Mouse (Mus musculus): ENCODE data around the gene Mpp5. TPM values are rescaled to one million over a fixed set of nuclear protein-coding genes. Genes with fewer than 3 reads are reported as not detected.

Gene Mpp5
- total and polyA plus RNA-seq, 2 experiments from 2014 or later: 10.2 to 13.2 TPM

GRCm38 (mm10) chr12:78746226-78746625 lies 2.5 kb upstream of the Mpp5 start:
- H3K27me3 ChIP-seq (ENCODE audit: control insufficient read depth, insufficient read depth, low read length): no peaks in the 10 kb centered on the region
- no peak for TF ChIP-seq EP300 (IDR thresholded peaks at IDR 0.05; ENCODE audit: low read depth)
- no peak for TF ChIP-seq CTCF (IDR thresholded peaks at IDR 0.05; ENCODE audit: low read depth)
- no peak for ATAC-seq (ENCODE audit: insufficient read depth, low read depth)
- no peak overlapping the region for H3K4me3 ChIP-seq (ENCODE audit: low read depth, low read length)
- DNase-seq (ENCODE audit: low spot score): no peak
- peaks cover 6% of the 10 kb centered on the region for H3K4me1 ChIP-seq (ENCODE audit: control insufficient read depth, insufficient read depth)
- H3K4me2 ChIP-seq (ENCODE audit: low read depth, low read length): no peak overlapping the region
- no peak overlapping the region for H3K9ac ChIP-seq (replicated peaks; ENCODE audit: low read depth, low read length)
- H3K27ac ChIP-seq (ENCODE audit: low read depth): no peak overlapping the region
- 70% methylated on average over 6 of the region's 6 CpGs for WGBS
- no peaks in the 10 kb centered on the region for H3K36me3 ChIP-seq (replicated peaks; ENCODE audit: control insufficient read depth, insufficient read depth, low read length)
- no peaks in the 10 kb centered on the region for H3K9me3 ChIP-seq (replicated peaks; ENCODE audit: control insufficient read depth, low read length)

GRCm38 (mm10) chr12:78747406-78747805 lies 1.3 kb upstream of the Mpp5 start:
- ATAC-seq (ENCODE audit: insufficient read depth, low read depth) (no peak), DNase-seq (ENCODE audit: low spot score) (no peak)
- 38% methylated on average over 1 of the region's 1 CpGs for WGBS
- no peak overlapping the region for H3K9ac ChIP-seq (replicated peaks; ENCODE audit: low read depth, low read length)
- no peaks in the 10 kb centered on the region for H3K36me3 ChIP-seq (replicated peaks; ENCODE audit: control insufficient read depth, insufficient read depth, low read length)
- H3K9me3 ChIP-seq (replicated peaks; ENCODE audit: control insufficient read depth, low read length): no peaks in the 10 kb centered on the region
- peaks cover 6% of the 10 kb centered on the region for H3K4me1 ChIP-seq (ENCODE audit: control insufficient read depth, insufficient read depth)
- no peak overlapping the region for H3K27ac ChIP-seq (ENCODE audit: low read depth)
- no peak overlapping the region; the same call in 1 of the 2 replicates for H3K4me2 ChIP-seq (ENCODE audit: low read depth, low read length)
- TF ChIP-seq EP300 (IDR thresholded peaks at IDR 0.05; ENCODE audit: low read depth): no peak
- H3K27me3 ChIP-seq (ENCODE audit: control insufficient read depth, insufficient read depth, low read length): no peaks in the 10 kb centered on the region
- no peak overlapping the region for H3K4me3 ChIP-seq (ENCODE audit: low read depth, low read length)

- H3K9me3 ChIP-seq (replicated peaks; ENCODE audit: control insufficient read depth, low read length): no peaks in the 10 kb centered on the region
- peak overlapping the region; percentile 33 for H3K9ac ChIP-seq (replicated peaks; ENCODE audit: low read depth, low read length)
- peaks cover 6% of the 10 kb centered on the region for H3K4me1 ChIP-seq (ENCODE audit: control insufficient read depth, insufficient read depth)
- ATAC-seq (ENCODE audit: insufficient read depth, low read depth) (no peak), DNase-seq (ENCODE audit: low spot score) (no peak)
- under 1% methylated on average over 10 of the region's 10 CpGs for WGBS
- peak overlapping the region; percentile 94 for H3K4me3 ChIP-seq (ENCODE audit: low read depth, low read length)
- no peak overlapping the region for H3K27ac ChIP-seq (ENCODE audit: low read depth)
- H3K4me2 ChIP-seq (ENCODE audit: low read depth, low read length): peak overlapping the region; percentile 72
- no peaks in the 10 kb centered on the region for H3K36me3 ChIP-seq (replicated peaks; ENCODE audit: control insufficient read depth, insufficient read depth, low read length)
- no peaks in the 10 kb centered on the region for H3K27me3 ChIP-seq (ENCODE audit: control insufficient read depth, insufficient read depth, low read length)
- TF ChIP-seq CTCF (IDR thresholded peaks at IDR 0.05; ENCODE audit: low read depth) (no peak), EP300 (IDR thresholded peaks at IDR 0.05; ENCODE audit: low read depth) (no peak)
Measured at GRCm38 (mm10) chr12:78748113-78748512, 594 bp upstream of the Mpp5 start.

GRCm38 (mm10) chr12:78749378-78749801 lies 683 bp downstream of the Mpp5 start:
- peak overlapping the region; percentile 97 for H3K27ac ChIP-seq (ENCODE audit: low read depth)
- peak overlapping the region; percentile 94 for H3K4me3 ChIP-seq (ENCODE audit: low read depth, low read length)
- no peaks in the 10 kb centered on the region for H3K9me3 ChIP-seq (replicated peaks; ENCODE audit: control insufficient read depth, low read length)
- under 1% methylated on average over 25 of the region's 25 CpGs for WGBS
- H3K4me2 ChIP-seq (ENCODE audit: low read depth, low read length): peak overlapping the region; percentile 63
- peaks cover 9% of the 10 kb centered on the region for H3K4me1 ChIP-seq (ENCODE audit: control insufficient read depth, insufficient read depth)
- no peaks in the 10 kb centered on the region for H3K36me3 ChIP-seq (replicated peaks; ENCODE audit: control insufficient read depth, insufficient read depth, low read length)
- peak overlapping the region; percentile 92 for H3K9ac ChIP-seq (replicated peaks; ENCODE audit: low read depth, low read length)
- ATAC-seq (ENCODE audit: insufficient read depth, low read depth) (peak; percentile 34), DNase-seq (ENCODE audit: low spot score) (peak; percentile 79)
- no peaks in the 10 kb centered on the region for H3K27me3 ChIP-seq (ENCODE audit: control insufficient read depth, insufficient read depth, low read length)
- no peak for TF ChIP-seq EP300 (IDR thresholded peaks at IDR 0.05; ENCODE audit: low read depth)
- no peak for TF ChIP-seq CTCF (IDR thresholded peaks at IDR 0.05; ENCODE audit: low read depth)

- no peak for DNase-seq (ENCODE audit: low spot score)
- Histone ChIP-seq H3K4me2 (ENCODE audit: low read depth, low read length) (no peak overlapping the region), H3K27me3 (ENCODE audit: control insufficient read depth, insufficient read depth, low read length) (no peaks in the 10 kb centered on the region), H3K9ac (replicated peaks; ENCODE audit: low read depth, low read length) (no peak overlapping the region), H3K4me3 (ENCODE audit: low read depth, low read length) (no peak overlapping the region), H3K27ac (ENCODE audit: low read depth) (no peak overlapping the region), H3K9me3 (replicated peaks; ENCODE audit: control insufficient read depth, low read length) (no peaks in the 10 kb centered on the region), H3K4me1 (ENCODE audit: control insufficient read depth, insufficient read depth) (no peaks in the 10 kb centered on the region), H3K36me3 (replicated peaks; ENCODE audit: control insufficient read depth, insufficient read depth, low read length) (no peaks in the 10 kb centered on the region)
- no peak for TF ChIP-seq CTCF (IDR thresholded peaks at IDR 0.05; ENCODE audit: low read depth)
- no peak for TF ChIP-seq EP300 (IDR thresholded peaks at IDR 0.05; ENCODE audit: low read depth)
- ATAC-seq (ENCODE audit: insufficient read depth, low read depth): no peak
Measured at GRCm38 (mm10) chr12:78761979-78762378, 13.3 kb downstream of the Mpp5 start.

GRCm38 (mm10) chr12:78769031-78769713 lies 20.5 kb downstream of the Mpp5 start:
- no peaks in the 10 kb centered on the region for H3K36me3 ChIP-seq (replicated peaks; ENCODE audit: control insufficient read depth, insufficient read depth, low read length)
- ATAC-seq (ENCODE audit: insufficient read depth, low read depth) (no peak), DNase-seq (ENCODE audit: low spot score) (no peak)
- H3K27me3 ChIP-seq (ENCODE audit: control insufficient read depth, insufficient read depth, low read length): no peaks in the 10 kb centered on the region
- H3K4me3 ChIP-seq (ENCODE audit: low read depth, low read length): no peak overlapping the region
- H3K9ac ChIP-seq (replicated peaks; ENCODE audit: low read depth, low read length): no peak overlapping the region
- no peaks in the 10 kb centered on the region for H3K9me3 ChIP-seq (replicated peaks; ENCODE audit: control insufficient read depth, low read length)
- no peak overlapping the region for H3K4me2 ChIP-seq (ENCODE audit: low read depth, low read length)
- H3K27ac ChIP-seq (ENCODE audit: low read depth): peak overlapping the region; percentile 57
- WGBS: 40% methylated on average over 6 of the region's 6 CpGs
- TF ChIP-seq CTCF (IDR thresholded peaks at IDR 0.05; ENCODE audit: low read depth) (no peak), EP300 (IDR thresholded peaks at IDR 0.05; ENCODE audit: low read depth) (no peak)
- H3K4me1 ChIP-seq (ENCODE audit: control insufficient read depth, insufficient read depth): peaks cover 20% of the 10 kb centered on the region

Data from heart, postnatal 0 days (tissue).